Mouse (Mus musculus): ENCODE measurements around the gene Casc3. TPM values are rescaled to one million over a fixed set of nuclear protein-coding genes. Genes with fewer than 3 reads are reported as not detected.

Casc3 gene
- polyA plus RNA-seq, 1 experiment from 2014 or later: 59.9 TPM

DNA sequence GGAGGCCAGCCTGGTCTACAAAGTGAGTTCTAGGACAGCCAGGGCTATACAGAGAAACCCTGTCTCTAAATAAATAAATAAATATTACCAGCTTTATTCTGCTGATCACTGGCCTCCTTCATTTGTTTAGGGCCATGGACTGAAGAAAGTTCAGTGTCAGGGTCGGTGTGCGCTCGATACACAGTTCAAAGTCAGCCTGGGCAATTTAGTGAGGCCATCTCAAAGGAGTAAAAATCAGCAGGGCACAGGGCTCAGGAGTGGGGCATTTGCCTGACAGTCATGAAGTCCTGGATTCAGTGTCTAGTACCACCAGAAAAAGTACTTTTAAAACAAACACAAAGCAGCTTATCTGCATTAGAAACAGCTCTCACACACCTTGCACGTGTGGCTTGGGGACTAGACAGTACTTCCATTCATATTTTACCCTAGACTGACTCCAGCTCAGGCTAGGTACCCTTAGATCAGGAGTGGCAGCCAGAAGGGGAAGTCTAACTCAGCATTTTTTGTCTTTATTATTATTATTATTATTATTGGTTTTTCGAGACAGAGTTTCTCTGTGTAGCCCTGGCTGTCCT, 14.0 kb upstream of the Casc3 start:
- Histone ChIP-seq H3K9ac (ENCODE audit: low read length) (no peak overlapping the region), H3K27ac (ENCODE audit: low read depth, low read length) (no peak overlapping the region), H3K27me3 (ENCODE audit: control insufficient read depth, insufficient read depth, low read length) (no peaks in the 10 kb centered on the region), H3K4me1 (replicated peaks; ENCODE audit: control insufficient read depth, insufficient read depth, low read length) (peaks cover 15% of the 10 kb centered on the region), H3K4me2 (ENCODE audit: low read depth, low read length, severe bottlenecking) (no peak overlapping the region), H3K9me3 (ENCODE audit: control insufficient read depth, low read length) (no peaks in the 10 kb centered on the region), H3K4me3 (ENCODE audit: low read depth, low read length) (no peak overlapping the region), H3K36me3 (ENCODE audit: control insufficient read depth, insufficient read depth, low read length) (no peaks in the 10 kb centered on the region)
- ATAC-seq (replicated peaks; ENCODE audit: low FRiP score): no peak
- no peak for DNase-seq (ENCODE audit: low spot score)
- WGBS: 80% methylated on average over 5 of the region's 5 CpGs

DNA sequence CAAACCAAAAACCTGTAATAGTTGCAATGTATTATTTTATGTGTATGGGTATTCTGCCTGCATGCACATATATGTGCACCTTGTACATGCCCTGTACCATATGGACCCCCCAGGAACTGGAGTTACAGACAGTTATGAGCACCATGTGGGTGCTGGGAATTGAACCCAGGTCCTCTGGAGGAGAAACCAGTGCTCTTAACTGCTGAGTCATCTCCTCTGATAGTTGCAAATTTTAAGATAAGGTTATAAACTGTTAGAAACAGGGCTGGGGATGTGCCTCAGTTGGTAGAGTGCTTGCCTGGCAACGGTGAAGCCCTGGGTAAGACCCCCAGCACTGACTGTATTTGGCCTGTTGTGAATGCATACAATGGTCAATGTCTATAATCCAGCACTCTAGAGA, 13.3 kb upstream of the Casc3 start:
- H3K36me3 ChIP-seq (ENCODE audit: control insufficient read depth, insufficient read depth, low read length): no peaks in the 10 kb centered on the region
- no peak overlapping the region for H3K4me3 ChIP-seq (ENCODE audit: low read depth, low read length)
- H3K9me3 ChIP-seq (ENCODE audit: control insufficient read depth, low read length): no peaks in the 10 kb centered on the region
- DNase-seq (ENCODE audit: low spot score) (no peak), ATAC-seq (replicated peaks; ENCODE audit: low FRiP score) (no peak)
- no peak overlapping the region for H3K4me2 ChIP-seq (ENCODE audit: low read depth, low read length, severe bottlenecking)
- H3K9ac ChIP-seq (ENCODE audit: low read length): no peak overlapping the region
- no peak overlapping the region for H3K27ac ChIP-seq (ENCODE audit: low read depth, low read length)
- WGBS: 81% methylated on average over 1 of the region's 1 CpGs
- no peaks in the 10 kb centered on the region for H3K27me3 ChIP-seq (ENCODE audit: control insufficient read depth, insufficient read depth, low read length)
- H3K4me1 ChIP-seq (replicated peaks; ENCODE audit: control insufficient read depth, insufficient read depth, low read length): peaks cover 10% of the 10 kb centered on the region

DNA sequence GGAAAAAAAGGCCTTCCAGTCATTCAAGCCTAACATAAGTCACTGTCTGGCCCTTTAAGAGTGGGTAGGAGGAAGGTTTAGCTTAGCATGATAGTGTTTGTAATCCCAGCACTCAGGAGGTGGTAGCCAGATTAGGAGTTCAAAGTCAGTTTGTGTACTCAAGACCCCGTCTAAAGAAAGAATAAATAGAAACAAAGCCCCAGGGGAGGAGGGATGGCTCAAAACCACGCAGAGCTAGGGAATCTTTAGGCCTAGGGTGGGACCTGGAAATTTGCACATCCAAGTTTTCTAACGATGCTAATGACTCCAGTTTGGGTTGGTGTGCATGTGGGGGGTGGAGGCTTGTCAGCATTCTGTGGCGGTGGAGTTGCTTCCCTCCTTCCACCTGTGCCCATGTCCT, 12.6 kb upstream of the Casc3 start:
- 6% methylated on average over 4 of the region's 4 CpGs for WGBS
- no peak overlapping the region for H3K27ac ChIP-seq (ENCODE audit: low read depth, low read length)
- H3K9me3 ChIP-seq (ENCODE audit: control insufficient read depth, low read length): no peaks in the 10 kb centered on the region
- peaks cover 7% of the 10 kb centered on the region for H3K4me1 ChIP-seq (replicated peaks; ENCODE audit: control insufficient read depth, insufficient read depth, low read length)
- H3K4me2 ChIP-seq (ENCODE audit: low read depth, low read length, severe bottlenecking): no peak overlapping the region
- H3K9ac ChIP-seq (ENCODE audit: low read length): no peak overlapping the region
- DNase-seq (ENCODE audit: low spot score) (no peak), ATAC-seq (replicated peaks; ENCODE audit: low FRiP score) (no peak)
- no peaks in the 10 kb centered on the region for H3K36me3 ChIP-seq (ENCODE audit: control insufficient read depth, insufficient read depth, low read length)
- no peaks in the 10 kb centered on the region for H3K27me3 ChIP-seq (ENCODE audit: control insufficient read depth, insufficient read depth, low read length)
- H3K4me3 ChIP-seq (ENCODE audit: low read depth, low read length): no peak overlapping the region

DNA sequence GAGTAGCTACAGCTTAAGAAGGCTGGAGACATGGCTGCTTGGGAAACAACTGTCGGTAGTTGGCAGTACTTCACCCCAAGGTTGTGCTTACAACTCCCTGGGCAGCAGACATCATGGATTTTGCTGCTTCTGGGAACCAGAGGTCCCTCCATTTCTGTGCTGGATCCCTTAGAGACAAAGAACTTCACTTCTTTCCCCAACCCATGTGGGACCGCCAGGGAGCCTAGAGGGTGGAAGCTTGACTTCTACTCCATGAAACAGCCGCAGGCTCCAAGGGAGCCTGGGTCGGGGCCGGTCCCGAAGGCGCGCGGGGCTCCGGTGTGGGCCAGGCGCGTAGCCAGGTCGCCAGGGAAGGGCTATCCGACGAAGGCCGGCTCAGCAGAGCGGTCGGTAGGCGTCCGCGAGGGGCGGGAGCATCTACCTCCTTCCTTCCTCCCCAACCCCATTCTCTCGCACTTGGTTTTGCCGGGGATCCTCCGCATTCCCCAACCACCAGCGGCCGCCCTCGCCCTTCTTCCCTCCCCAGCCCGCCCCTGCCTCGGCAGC, 10.2 kb upstream of the Casc3 start:
- Histone ChIP-seq H3K36me3 (ENCODE audit: control insufficient read depth, insufficient read depth, low read length) (no peaks in the 10 kb centered on the region), H3K27me3 (ENCODE audit: control insufficient read depth, insufficient read depth, low read length) (no peaks in the 10 kb centered on the region), H3K27ac (ENCODE audit: low read depth, low read length) (peak overlapping the region; percentile 100), H3K4me3 (ENCODE audit: low read depth, low read length) (peak overlapping the region; percentile 100), H3K4me2 (ENCODE audit: low read depth, low read length, severe bottlenecking) (peak overlapping the region; percentile 90), H3K4me1 (replicated peaks; ENCODE audit: control insufficient read depth, insufficient read depth, low read length) (peaks cover 15% of the 10 kb centered on the region), H3K9ac (ENCODE audit: low read length) (peak overlapping the region; percentile 100), H3K9me3 (ENCODE audit: control insufficient read depth, low read length) (no peaks in the 10 kb centered on the region)
- DNase-seq (ENCODE audit: low spot score) (no peak), ATAC-seq (replicated peaks; ENCODE audit: low FRiP score) (peak; percentile 59)
- under 1% methylated on average over 23 of the region's 30 CpGs for WGBS

DNA sequence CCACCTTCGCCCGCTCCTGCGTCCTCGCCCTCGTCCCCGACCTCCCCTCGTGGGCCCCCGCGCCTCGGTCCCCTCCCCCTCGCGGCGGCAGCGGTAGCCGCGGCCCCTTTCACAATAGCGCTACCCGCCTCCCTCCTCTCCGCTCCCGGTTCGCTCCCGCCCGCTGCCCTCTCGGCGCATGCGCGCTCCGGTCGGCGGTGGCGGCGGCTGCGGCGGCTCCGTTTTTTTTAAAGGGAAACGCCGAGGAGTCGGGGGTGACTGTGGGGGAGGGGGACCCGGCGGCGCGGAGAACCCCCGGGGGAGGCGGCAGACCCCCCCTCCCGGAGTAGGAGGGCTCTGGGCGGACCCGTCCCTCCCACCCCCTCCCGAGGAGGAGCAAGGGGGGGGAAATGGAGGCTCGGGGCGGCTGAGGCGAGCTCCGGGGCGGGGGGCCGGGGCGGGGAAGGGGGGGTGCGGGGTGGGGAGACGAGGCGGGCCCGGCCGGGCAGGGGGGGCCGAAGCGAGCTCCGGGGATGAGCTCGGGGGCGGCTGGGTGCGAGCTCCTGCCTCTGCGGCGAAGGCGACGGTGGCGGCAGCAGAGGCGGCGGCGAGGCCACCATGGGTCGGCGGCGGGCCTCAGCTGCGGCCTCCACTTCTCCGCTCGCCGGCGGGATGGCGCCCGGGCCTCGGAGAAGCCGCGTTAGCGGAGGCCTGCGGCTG, 9.5 kb upstream of the Casc3 start, which contains the start of gene Msl1:
TSS of gene Msl1 (plus strand) at position 502 of the 699 bp plus-strand sequence.
- DNase-seq (ENCODE audit: low spot score): peak; percentile 96
- ATAC-seq (replicated peaks; ENCODE audit: low FRiP score): peak; percentile 76
- H3K4me3 ChIP-seq (ENCODE audit: low read depth, low read length): peak within 1 kb of the TSS; percentile 100
- peak within 1 kb of the TSS; percentile 100 for H3K9ac ChIP-seq (ENCODE audit: low read length)
- peak within 1 kb of the TSS; percentile 90 for H3K4me2 ChIP-seq (ENCODE audit: low read depth, low read length, severe bottlenecking)
- peak within 1 kb of the TSS; percentile 100 for H3K27ac ChIP-seq (ENCODE audit: low read depth, low read length)
- WGBS: under 1% methylated on average over 59 of the region's 89 CpGs
- H3K36me3 ChIP-seq (ENCODE audit: control insufficient read depth, insufficient read depth, low read length): peaks cover 3% of the 10 kb centered on the region; the same call in 1 of the 2 replicates
- H3K9me3 ChIP-seq (ENCODE audit: control insufficient read depth, low read length): no peaks in the 10 kb centered on the region
- no peaks in the 10 kb centered on the region for H3K27me3 ChIP-seq (ENCODE audit: control insufficient read depth, insufficient read depth, low read length)
- peaks cover 13% of the 10 kb centered on the region for H3K4me1 ChIP-seq (replicated peaks; ENCODE audit: control insufficient read depth, insufficient read depth, low read length)

DNA sequence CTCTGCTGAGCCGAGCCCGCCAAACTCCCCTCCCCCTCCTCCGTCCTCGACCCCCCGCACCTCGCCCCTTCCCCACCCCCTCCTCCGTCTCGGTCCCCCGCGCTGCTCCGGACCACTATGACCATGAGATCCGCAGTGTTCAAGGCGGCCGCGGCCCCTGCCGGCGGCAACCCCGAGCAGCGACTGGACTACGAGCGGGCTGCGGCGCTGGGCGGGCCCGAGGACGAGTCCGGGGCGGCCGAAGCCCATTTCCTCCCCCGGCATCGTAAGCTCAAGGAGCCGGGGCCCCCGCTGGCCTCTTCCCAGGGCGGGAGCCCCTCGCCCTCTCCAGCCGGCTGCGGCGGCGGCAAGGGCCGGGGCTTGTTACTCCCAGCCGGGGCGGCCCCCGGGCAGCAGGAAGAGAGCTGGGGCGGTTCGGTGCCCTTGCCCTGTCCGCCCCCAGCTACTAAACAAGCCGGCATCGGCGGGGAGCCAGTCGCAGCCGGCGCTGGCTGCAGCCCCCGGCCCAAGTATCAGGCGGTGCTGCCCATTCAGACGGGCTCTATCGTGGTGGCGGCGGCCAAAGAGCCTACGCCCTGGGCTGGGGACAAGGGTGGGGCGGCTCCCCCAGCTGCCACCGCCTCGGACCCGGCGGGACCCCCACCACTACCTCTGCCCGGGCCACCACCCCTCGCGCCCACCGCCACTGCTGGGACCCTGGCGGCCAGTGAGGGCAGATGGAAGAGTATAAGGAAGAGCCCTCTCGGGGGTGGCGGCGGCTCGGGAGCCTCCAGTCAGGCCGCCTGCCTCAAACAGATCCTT, 8.8 kb upstream of the Casc3 start:
- Histone ChIP-seq H3K36me3 (ENCODE audit: control insufficient read depth, insufficient read depth, low read length) (peaks cover 5% of the 10 kb centered on the region; the same call in 1 of the 2 replicates), H3K4me3 (ENCODE audit: low read depth, low read length) (peak overlapping the region; percentile 100), H3K4me1 (replicated peaks; ENCODE audit: control insufficient read depth, insufficient read depth, low read length) (peaks cover 13% of the 10 kb centered on the region), H3K9ac (ENCODE audit: low read length) (peak overlapping the region; percentile 100), H3K9me3 (ENCODE audit: control insufficient read depth, low read length) (no peaks in the 10 kb centered on the region), H3K4me2 (ENCODE audit: low read depth, low read length, severe bottlenecking) (peak overlapping the region; percentile 90), H3K27me3 (ENCODE audit: control insufficient read depth, insufficient read depth, low read length) (no peaks in the 10 kb centered on the region), H3K27ac (ENCODE audit: low read depth, low read length) (peak overlapping the region; percentile 100)
- ATAC-seq (replicated peaks; ENCODE audit: low FRiP score) (peak; percentile 65), DNase-seq (ENCODE audit: low spot score) (peak; percentile 86)
- 1% methylated on average over 66 of the region's 74 CpGs for WGBS

DNA sequence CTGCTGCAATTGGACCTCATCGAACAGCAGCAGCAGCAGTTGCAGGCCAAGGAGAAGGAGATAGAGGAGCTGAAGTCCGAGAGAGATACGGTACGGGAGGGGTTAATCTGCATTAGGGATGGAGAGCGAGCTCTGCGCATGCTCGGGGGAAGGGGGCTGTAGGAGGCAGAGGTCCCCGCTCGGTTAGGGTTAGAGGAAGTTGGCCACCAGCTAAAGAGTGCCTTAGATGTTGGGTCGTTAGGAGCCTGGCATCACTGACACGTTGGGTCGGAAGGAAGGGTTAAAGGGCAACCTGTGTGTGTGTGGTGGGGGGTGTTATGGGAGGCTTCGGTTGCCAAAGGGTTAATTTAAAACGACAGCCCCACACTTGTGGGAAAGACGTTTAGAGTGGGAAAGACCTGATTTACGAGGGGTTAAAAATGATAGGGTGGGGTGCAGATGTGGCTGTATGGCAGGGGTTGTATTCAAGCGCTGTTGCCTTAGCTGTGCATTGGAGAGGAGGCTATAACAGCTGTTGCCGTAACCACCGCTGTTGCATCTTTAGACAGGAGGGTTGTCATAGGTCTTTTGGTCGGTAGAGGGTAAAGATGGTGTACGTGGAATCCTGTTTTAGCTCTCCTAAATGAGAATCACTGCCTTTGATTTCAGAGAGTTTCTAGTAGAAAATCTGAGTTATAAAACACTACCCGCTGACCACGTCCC, 8.0 kb upstream of the Casc3 start:
- peak overlapping the region; percentile 100 for H3K27ac ChIP-seq (ENCODE audit: low read depth, low read length)
- peak overlapping the region; percentile 100 for H3K4me3 ChIP-seq (ENCODE audit: low read depth, low read length)
- peak overlapping the region; percentile 90 for H3K4me2 ChIP-seq (ENCODE audit: low read depth, low read length, severe bottlenecking)
- H3K4me1 ChIP-seq (replicated peaks; ENCODE audit: control insufficient read depth, insufficient read depth, low read length): peaks cover 13% of the 10 kb centered on the region
- H3K27me3 ChIP-seq (ENCODE audit: control insufficient read depth, insufficient read depth, low read length): no peaks in the 10 kb centered on the region
- 4% methylated on average over 23 of the region's 23 CpGs for WGBS
- peak overlapping the region; percentile 100 for H3K9ac ChIP-seq (ENCODE audit: low read length)
- no peaks in the 10 kb centered on the region for H3K9me3 ChIP-seq (ENCODE audit: control insufficient read depth, low read length)
- ATAC-seq (replicated peaks; ENCODE audit: low FRiP score) (peak; percentile 34; the same call in 1 of the 2 replicates), DNase-seq (ENCODE audit: low spot score) (peak; percentile 88)
- peaks cover 5% of the 10 kb centered on the region; the same call in 1 of the 2 replicates for H3K36me3 ChIP-seq (ENCODE audit: control insufficient read depth, insufficient read depth, low read length)

DNA sequence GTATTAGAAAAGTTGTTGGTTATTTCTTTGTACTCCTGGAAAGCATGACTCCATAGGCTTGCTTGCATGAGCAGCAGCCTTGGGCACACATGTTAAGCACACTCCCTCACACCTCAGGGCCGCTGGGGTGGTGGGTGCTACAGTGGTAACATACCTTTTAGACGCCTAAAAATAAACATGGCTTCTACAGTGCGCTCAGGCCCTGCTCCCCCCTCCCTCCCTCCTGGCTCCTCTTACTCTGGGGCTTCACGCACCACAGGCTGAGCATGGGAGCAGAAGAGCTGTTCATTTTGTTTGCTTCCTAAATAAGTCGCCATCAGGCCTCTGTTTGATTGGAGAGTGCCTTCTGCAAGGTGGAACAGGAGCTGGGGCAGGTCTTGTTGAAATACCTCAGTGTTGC, 7.4 kb upstream of the Casc3 start:
- DNase-seq (ENCODE audit: low spot score) (no peak), ATAC-seq (replicated peaks; ENCODE audit: low FRiP score) (no peak)

More for the DNA sequence above, 7.4 kb upstream of the Casc3 start:
- Histone ChIP-seq H3K36me3 (ENCODE audit: control insufficient read depth, insufficient read depth, low read length) (peaks cover 5% of the 10 kb centered on the region; the same call in 1 of the 2 replicates), H3K4me1 (replicated peaks; ENCODE audit: control insufficient read depth, insufficient read depth, low read length) (peaks cover 11% of the 10 kb centered on the region), H3K9ac (ENCODE audit: low read length) (peak overlapping the region; percentile 100), H3K4me3 (ENCODE audit: low read depth, low read length) (peak overlapping the region; percentile 100), H3K4me2 (ENCODE audit: low read depth, low read length, severe bottlenecking) (peak overlapping the region; percentile 90), H3K27ac (ENCODE audit: low read depth, low read length) (no peak overlapping the region), H3K27me3 (ENCODE audit: control insufficient read depth, insufficient read depth, low read length) (no peaks in the 10 kb centered on the region), H3K9me3 (ENCODE audit: control insufficient read depth, low read length) (no peaks in the 10 kb centered on the region)
- WGBS: 16% methylated on average over 5 of the region's 5 CpGs

All from forebrain, embryonic 11.5 days (tissue).